Mouse (Mus musculus): ENCODE data around the gene Mbnl2.

Gene Mbnl2

GRCm38 (mm10) chr14:120382179-120382578, 106.7 kb downstream of the Mbnl2 start:
- DNase-seq (ENCODE audit: low read depth, low spot score) = no peak

GRCm38 (mm10) chr14:120383186-120383851, 107.8 kb downstream of the Mbnl2 start:
- no peak for DNase-seq (ENCODE audit: low read depth, low spot score)

GRCm38 (mm10) chr14:120384615-120385014, 109.1 kb downstream of the Mbnl2 start:
- DNase-seq (ENCODE audit: low read depth, low spot score) = no peak

- DNase-seq (ENCODE audit: low read depth, low spot score) = peak; percentile 68
Measured at GRCm38 (mm10) chr14:120387293-120387692, 111.8 kb downstream of the Mbnl2 start.

GRCm38 (mm10) chr14:120388818-120389691, 113.6 kb downstream of the Mbnl2 start:
- DNase-seq (ENCODE audit: low read depth, low spot score) = no peak

- DNase-seq (ENCODE audit: low read depth, low spot score) = no peak
Measured at GRCm38 (mm10) chr14:120390231-120390944, 114.9 kb downstream of the Mbnl2 start.

GRCm38 (mm10) chr14:120391701-120392100, 116.2 kb downstream of the Mbnl2 start:
- DNase-seq (ENCODE audit: low read depth, low spot score) = peak; percentile 88

- DNase-seq (ENCODE audit: low read depth, low spot score) = no peak
Measured at GRCm38 (mm10) chr14:120392441-120392840, 117.0 kb downstream of the Mbnl2 start.

GRCm38 (mm10) chr14:120393441-120393840, 118.0 kb downstream of the Mbnl2 start:
- no peak for DNase-seq (ENCODE audit: low read depth, low spot score)

GRCm38 (mm10) chr14:120394216-120394615, 118.7 kb downstream of the Mbnl2 start:
- DNase-seq (ENCODE audit: low read depth, low spot score) = no peak

- DNase-seq (ENCODE audit: low read depth, low spot score) = no peak
Measured at GRCm38 (mm10) chr14:120394827-120395226, 119.4 kb downstream of the Mbnl2 start.

GRCm38 (mm10) chr14:120395501-120395900, 120.0 kb downstream of the Mbnl2 start:
- DNase-seq (ENCODE audit: low read depth, low spot score) = no peak

- peak; percentile 65 for DNase-seq (ENCODE audit: low read depth, low spot score)
Measured at GRCm38 (mm10) chr14:120397871-120398647, 122.6 kb downstream of the Mbnl2 start.

- no peak for DNase-seq (ENCODE audit: low read depth, low spot score)
Measured at GRCm38 (mm10) chr14:120399614-120400013, 124.1 kb downstream of the Mbnl2 start.

- DNase-seq (ENCODE audit: low read depth, low spot score) = no peak
Measured at GRCm38 (mm10) chr14:120401158-120401557, 125.7 kb downstream of the Mbnl2 start.

GRCm38 (mm10) chr14:120402715-120403114, 127.2 kb downstream of the Mbnl2 start:
- DNase-seq (ENCODE audit: low read depth, low spot score) = no peak

GRCm38 (mm10) chr14:120404364-120404763, 128.9 kb downstream of the Mbnl2 start:
- DNase-seq (ENCODE audit: low read depth, low spot score) = no peak

- no peak for DNase-seq (ENCODE audit: low read depth, low spot score)
Measured at GRCm38 (mm10) chr14:120404811-120405582, 129.5 kb downstream of the Mbnl2 start.

GRCm38 (mm10) chr14:120405597-120405996, 130.1 kb downstream of the Mbnl2 start:
- no peak for DNase-seq (ENCODE audit: low read depth, low spot score)

- no peak for DNase-seq (ENCODE audit: low read depth, low spot score)
Measured at GRCm38 (mm10) chr14:120406271-120406670, 130.8 kb downstream of the Mbnl2 start.

- DNase-seq (ENCODE audit: low read depth, low spot score) = no peak
Measured at GRCm38 (mm10) chr14:120406820-120407219, 131.4 kb downstream of the Mbnl2 start.

Measured in telencephalon, adult 2 months (tissue).